Mouse (Mus musculus): ENCODE data around the gene Armh4.

Armh4 gene

GRCm38 (mm10) chr14:49733950-49734349 lies 49.2 kb downstream of the Armh4 start:
- DNase-seq (ENCODE audit: low read depth): no peak

GRCm38 (mm10) chr14:49723361-49724054 lies 59.7 kb downstream of the Armh4 start:
- DNase-seq (ENCODE audit: low read depth): no peak

- DNase-seq (ENCODE audit: low read depth): no peak
These were observed 60.4 kb downstream of the Armh4 start for GRCm38 (mm10) chr14:49722782-49723181.

- DNase-seq (ENCODE audit: low read depth): no peak
These were observed 61.9 kb downstream of the Armh4 start for GRCm38 (mm10) chr14:49721281-49721680.

- no peak for DNase-seq (ENCODE audit: low read depth)
These were observed 63.5 kb downstream of the Armh4 start for GRCm38 (mm10) chr14:49719678-49720077.

GRCm38 (mm10) chr14:49711016-49711415 lies 72.2 kb downstream of the Armh4 start:
- no peak for DNase-seq (ENCODE audit: low read depth)

GRCm38 (mm10) chr14:49703432-49704200 lies 79.6 kb downstream of the Armh4 start:
- no peak for DNase-seq (ENCODE audit: low read depth)

GRCm38 (mm10) chr14:49679511-49680284 lies 103.5 kb downstream of the Armh4 start:
- DNase-seq (ENCODE audit: low read depth): no peak

- no peak for DNase-seq (ENCODE audit: low read depth)
These were observed 106.6 kb downstream of the Armh4 start for GRCm38 (mm10) chr14:49676580-49676979.

- DNase-seq (ENCODE audit: low read depth): no peak
These were observed 122.7 kb downstream of the Armh4 start for GRCm38 (mm10) chr14:49660444-49660843.

GRCm38 (mm10) chr14:49649191-49649590 lies 134.0 kb downstream of the Armh4 start:
- no peak for DNase-seq (ENCODE audit: low read depth)

- DNase-seq (ENCODE audit: low read depth): no peak
These were observed 145.8 kb downstream of the Armh4 start for GRCm38 (mm10) chr14:49637422-49637821.

GRCm38 (mm10) chr14:49626055-49626454 lies 157.1 kb downstream of the Armh4 start:
- no peak for DNase-seq (ENCODE audit: low read depth)

Measured in c-Kit-positive CD71-positive TER-119-negative erythroid progenitor cells, embryonic 14.5 days (primary cell).